Mouse (Mus musculus) adrenal gland, adult 2 months (tissue): ENCODE results near the gene Bglap3. TPM values are rescaled to one million over a fixed set of nuclear protein-coding genes. Genes with fewer than 3 reads are reported as not detected.
"Not testable (repeated sequence)": the region's sequence is repeated elsewhere in the genome, so short reads cannot be mapped to it uniquely, and the experiment has no call there.

Experiments
- DNase-seq: peaks from one replicate; pipeline ENCODE4 v3.0.0; 2021
- polyA plus RNA-seq: library from polyadenylated mRNA; depleted of rRNA; stranded (reverse); fragments of >200 nt; gene quantifications from 2 replicates; pipeline ENCODE4 v1.2.3, GENCODE M21; 2012
- total RNA-seq, 2 experiments: library from RNA; stranded (reverse); gene quantifications; 2 replicates each; pipeline ENCODE4 v1.2.3; 2021

Bglap3 gene
- total and polyA plus RNA-seq, 3 experiments, result 0.63 to 1.2 TPM; not detected in 1

GRCm38 (mm10) chr3:88376644-88377043 lies 4.1 kb upstream of the Bglap3 start:
- DNase-seq, result not testable (repeated sequence)

DNA sequence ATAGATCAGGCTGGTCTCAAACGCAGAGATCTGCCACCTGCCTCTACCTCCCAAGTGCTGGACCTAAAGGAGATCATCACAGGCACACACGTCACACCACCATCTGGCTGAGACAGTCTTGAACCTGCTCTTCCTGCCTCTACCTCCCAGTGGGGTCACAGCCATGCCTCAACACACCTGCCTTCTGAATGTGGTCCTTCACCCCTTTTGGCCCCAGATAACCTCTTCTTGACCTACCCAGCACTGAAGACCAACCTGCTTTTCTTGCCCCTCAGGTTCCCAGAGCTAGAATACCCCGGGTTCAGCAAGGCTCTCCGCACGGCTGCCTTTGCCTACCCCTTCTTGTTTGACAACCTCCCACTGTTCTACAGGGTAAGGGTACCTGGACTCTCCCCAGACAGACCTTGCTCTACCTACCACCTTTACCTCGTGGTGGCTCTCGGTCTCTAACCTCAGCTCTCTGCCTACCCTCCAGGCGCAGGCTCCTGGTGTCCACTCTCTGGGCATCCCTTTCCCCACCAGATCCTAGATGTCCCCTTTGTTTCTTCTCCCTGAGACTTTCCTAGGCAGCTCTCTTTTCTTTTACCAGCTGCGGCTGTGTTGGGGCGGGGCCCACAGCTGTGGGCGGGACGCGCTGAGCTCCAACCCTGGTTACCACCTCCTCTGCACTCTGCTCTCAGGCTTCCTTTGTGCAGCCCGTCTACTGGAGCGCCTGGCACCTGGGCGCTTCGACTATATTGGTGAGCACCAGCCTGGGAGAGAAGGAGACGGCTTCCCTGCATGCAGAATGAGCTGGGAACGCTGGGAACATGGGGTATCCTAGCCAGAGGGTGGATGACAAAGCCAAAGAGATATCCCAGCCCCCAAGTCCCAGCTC lies 3.4 kb upstream of the Bglap3 start:
- peak; percentile 32 for DNase-seq

GRCm38 (mm10) chr3:88368511-88368910 lies 4.0 kb downstream of the Bglap3 start:
- not testable (repeated sequence) for DNase-seq

DNA sequence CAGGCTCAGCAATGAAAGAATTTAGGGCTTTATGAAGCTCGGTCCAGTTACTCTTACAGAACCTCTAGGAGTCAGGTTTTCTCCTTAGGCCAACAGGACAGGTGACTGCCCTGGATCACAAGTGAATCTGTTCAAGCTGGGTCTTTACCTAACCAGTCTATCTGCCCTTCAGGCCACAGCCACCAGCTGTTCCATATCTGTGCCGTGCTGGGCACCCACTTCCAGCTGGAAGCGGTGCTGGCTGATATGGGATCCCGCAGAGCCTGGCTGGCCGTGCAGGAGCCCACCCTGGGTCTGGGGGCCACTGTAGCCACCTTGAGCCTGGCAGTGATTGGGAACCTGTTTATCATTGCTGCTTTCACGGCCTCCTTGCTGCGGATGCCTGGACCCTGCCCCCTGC lies 5.0 kb downstream of the Bglap3 start:
- not testable (repeated sequence) for DNase-seq

- DNase-seq, result peak; percentile 53
Measured at GRCm38 (mm10) chr3:88366830-88367428, 5.6 kb downstream of the Bglap3 start.

- no peak for DNase-seq
Measured at GRCm38 (mm10) chr3:88365705-88366361, 6.7 kb downstream of the Bglap3 start.

GRCm38 (mm10) chr3:88364337-88364736 lies 8.2 kb downstream of the Bglap3 start, which contains the start of gene Paqr6:
Gene Paqr6 (plus strand): TSS chr3:88364584.
- peak; percentile 66 for DNase-seq

DNA sequence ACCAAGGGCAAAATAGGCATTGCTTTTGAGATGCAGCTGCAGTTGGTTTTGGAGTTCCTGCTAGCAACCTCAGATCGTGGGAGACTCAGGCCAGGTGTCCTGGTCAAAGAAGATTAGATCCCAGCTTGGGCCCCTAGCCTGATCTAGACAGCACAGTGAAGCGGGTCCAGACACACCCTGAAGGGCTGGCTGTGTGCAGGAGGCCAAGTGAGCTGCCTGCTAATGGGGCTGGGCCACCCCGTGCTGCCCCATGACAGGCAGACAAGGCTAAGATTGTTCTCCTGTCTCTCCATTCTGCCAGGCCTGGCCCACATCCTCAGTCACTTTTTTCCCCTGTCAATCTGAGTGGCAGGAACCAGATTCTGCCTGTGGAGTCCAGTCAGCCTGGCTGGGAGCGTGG lies 8.8 kb downstream of the Bglap3 start:
- no peak for DNase-seq

DNA sequence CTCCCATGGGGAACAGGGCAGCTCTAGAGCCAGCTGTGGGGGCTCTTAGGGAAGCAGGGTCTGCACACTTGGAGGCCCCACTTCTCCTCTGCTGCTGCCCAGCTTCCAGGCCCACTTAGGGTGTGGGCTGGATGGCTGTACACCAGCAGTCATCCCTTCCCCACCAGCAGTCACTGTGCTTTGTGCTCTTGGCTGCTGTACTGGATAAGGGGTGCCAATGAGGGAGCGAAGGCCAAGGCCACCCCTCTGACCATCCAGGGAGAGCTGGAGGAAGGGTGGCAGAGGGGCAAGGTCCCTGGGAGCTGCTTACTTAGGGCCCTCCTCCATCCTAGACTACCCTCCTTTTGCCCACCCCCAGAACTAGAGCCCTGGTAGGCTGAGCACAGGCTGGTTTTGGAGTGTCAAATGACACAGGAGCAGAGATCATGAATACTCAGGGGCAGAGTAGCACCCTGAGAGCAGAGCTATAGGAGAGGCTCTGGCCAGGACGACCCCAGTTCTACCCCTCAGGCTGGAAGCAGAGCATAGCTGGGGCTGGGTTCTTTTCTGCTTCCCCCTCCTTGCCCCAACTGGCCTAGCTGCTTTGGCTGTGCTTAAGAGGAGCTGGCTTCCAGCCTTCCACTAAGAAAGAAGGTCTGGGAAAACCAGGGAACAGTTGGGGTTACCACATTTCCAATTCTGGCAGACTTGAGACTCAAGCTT lies 10.8 kb downstream of the Bglap3 start:
- no peak for DNase-seq

DNA sequence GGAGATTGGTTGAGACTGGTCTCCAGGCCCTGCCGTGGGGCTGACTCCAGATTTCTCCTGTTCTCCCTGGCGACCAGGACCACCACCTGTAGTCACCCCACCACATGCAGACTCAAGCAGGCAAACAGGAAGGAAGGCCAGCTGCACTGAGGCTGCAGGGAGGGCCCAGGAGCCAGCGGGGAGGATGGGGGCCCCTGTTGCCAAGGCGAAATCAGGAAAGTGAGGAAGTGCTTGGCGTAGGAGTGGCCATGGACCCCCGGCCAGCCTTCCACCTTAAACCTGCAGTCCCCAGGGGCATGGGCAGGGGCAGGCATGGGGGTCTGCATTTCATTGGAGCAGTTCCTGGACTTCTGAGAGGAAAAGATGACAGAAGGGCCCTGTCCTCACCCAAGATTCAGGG lies 11.4 kb downstream of the Bglap3 start:
- no peak for DNase-seq

- DNase-seq, result no peak
Measured at GRCm38 (mm10) chr3:88359989-88360388, 12.6 kb downstream of the Bglap3 start.

DNA sequence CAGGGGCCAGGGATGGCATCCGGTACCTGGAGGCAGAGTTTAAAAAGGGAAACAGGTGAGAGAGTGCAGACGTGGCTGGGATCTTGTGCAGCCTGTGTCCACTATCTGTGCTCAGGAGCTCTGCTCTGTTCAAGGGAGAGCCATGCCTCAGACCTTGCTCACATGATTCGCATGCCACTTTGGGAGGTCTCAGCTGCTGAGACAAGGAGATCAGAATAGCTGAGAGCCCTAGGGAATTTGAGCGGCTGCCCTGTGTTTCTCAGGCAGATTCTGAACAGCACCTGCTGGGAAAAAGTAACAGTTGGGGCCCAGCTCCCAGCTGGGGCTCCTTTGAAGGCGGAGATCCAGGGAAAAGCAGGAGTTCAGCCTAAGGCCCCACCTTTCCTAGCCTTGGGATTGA lies 13.0 kb downstream of the Bglap3 start:
- no peak for DNase-seq

DNA sequence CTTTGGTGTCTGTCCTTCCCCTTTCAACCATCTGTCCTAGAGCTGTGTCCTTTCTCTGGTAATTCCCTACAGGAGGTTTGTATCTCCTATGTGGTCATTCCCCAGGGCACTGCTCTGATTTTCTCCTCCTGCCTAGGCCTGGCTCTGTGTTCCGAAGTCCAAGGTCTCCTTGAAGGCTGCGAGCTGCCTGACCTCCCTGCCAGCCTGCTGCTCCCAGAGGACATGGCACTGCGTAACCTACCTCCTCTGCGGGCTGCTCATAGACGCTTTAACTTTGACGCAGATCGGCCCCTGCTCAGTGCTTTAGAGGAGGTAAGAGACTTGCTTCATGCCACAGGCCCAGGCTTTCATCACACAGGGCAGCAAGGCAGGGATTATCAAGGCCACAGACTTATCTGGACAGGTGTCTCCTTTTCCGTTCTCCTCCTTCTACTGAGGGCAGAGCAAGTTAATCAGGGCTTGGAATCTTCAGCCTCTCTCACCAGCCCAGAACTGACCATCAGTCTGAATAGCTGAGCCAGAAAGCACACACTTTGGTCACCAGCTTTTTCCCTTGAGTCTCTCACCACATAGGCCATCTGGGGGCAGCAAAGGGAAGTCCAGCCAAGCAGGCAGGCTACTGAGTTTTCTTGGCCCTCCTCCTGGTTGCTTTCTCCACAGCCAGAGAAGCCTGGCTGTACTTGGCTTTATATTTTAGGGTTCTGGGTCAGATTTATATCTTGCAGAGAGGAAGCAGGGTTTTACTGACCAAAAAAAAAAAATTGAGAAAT lies 18.0 kb downstream of the Bglap3 start:
- peak; percentile 76 for DNase-seq

- no peak for DNase-seq
Measured at GRCm38 (mm10) chr3:88352907-88353306, 19.6 kb downstream of the Bglap3 start.

GRCm38 (mm10) chr3:88350732-88351131 lies 21.8 kb downstream of the Bglap3 start:
- DNase-seq, result no peak

- no peak for DNase-seq
Measured at GRCm38 (mm10) chr3:88339006-88339405, 33.5 kb downstream of the Bglap3 start.

GRCm38 (mm10) chr3:88338316-88338715 lies 34.2 kb downstream of the Bglap3 start:
- DNase-seq, result no peak

GRCm38 (mm10) chr3:88337367-88338020 lies 35.0 kb downstream of the Bglap3 start:
- DNase-seq, result peak; percentile 28

DNA sequence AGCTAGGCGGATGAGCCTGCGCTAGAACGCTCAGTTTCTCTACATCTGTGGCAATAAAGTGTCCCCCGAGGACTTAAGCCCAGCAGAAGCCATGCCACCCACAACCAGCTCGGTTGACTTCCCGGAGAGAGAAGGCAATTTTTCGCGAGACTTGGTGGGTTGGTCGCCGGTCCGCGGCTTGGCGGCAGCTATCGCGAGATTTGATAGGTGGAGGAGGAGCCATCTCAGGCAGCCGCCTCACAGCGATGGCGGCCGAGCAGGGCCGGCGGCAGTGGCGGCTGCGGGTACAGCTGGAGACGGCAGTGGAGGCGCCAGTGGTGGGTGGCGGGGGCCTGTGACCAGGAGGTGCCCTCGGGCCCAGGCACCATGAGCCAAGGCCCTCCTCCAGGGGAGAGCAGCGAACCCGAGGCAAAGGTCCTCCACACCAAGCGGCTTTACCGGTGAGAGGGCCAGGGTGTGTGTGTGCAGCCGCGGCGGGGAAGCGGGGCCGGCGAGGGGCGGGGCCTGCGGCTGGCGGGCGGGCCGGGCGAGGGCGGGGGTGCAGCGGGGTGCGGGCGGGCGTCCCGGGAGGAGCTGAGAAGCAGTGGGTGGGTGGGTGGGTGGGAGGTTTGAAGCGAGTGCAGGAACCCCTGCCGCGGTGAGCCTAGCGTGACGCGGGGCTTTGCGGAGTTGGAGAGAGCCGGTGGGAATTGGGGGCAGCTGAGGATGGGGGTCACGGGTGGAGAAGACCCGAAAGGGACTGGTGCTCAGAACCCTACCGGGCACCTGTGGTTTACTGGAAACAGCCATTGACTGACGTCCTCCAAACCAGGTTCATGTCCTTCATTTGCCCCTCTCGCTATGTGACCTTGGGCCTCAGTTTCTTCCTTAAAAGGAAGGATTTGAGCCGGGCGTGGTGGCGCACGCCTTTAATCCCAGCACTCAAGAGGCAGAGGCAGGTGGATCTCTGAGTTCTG lies 36.2 kb downstream of the Bglap3 start, which contains the start of the genes Tmem79 and Smg5:
Gene Tmem79, minus strand, starts transcription at position 91 of the 956 bp plus-strand sequence.
Gene Smg5, plus strand, starts transcription at position 203 of the 956 bp plus-strand sequence.
- peak; percentile 97 for DNase-seq
